20 mouse cellular contexts compared by ENCODE assay signal in the genomic region with DNA sequence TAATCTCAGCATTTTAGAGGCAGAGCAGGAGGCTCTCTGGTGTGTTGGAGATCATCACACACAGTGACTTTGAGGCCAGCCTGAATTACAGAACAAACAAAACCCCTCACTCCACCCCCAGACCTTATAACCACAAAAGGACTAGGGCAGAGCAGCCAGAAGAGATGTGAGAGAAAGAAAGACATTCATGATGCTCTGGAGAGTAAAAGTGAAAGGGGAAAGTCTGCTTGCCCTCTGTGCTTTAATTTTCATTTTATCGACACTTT. TPM values are rescaled to one million over a fixed set of nuclear protein-coding genes. Genes with fewer than 3 reads are reported as not detected.
DNase-seq lines count a peak whose midpoint lies in the region; ATAC-seq and TF ChIP-seq lines count a peak whose summit lies in the region.
"Had no signal": no experiment of that assay in that cellular context is flagged by ENCODE, and none has a peak within 500 bp of the region (broad histone marks: within the 10 kb centered on the region; RNA-seq: fewer than 3 reads in every experiment).

No protein-coding gene starts in this region.

- no peak overlapping the region for H3K4me2 ChIP-seq in heart, postnatal 0 days (ENCODE audit: low read depth, low read length)
- H3K4me2 ChIP-seq in heart, embryonic 11.5 days, result no peak overlapping the region
- peak overlapping the region; percentile 45 for H3K4me2 ChIP-seq in liver, embryonic 14.5 days (ENCODE audit: low read depth)
- H3K4me2 ChIP-seq: neural tube, embryonic 12.5 days had no signal

- 84% methylated on average over 1 of the region's 1 CpGs for WGBS in heart, postnatal 0 days
- 98% methylated on average over 1 of the region's 1 CpGs for WGBS in heart, embryonic 11.5 days (ENCODE audit: insufficient replicate concordance)
- WGBS in spleen, adult 2 months, result 6% methylated on average over 1 of the region's 1 CpGs
- WGBS in liver, embryonic 14.5 days (ENCODE audit: insufficient replicate concordance), result 72% methylated on average over 1 of the region's 1 CpGs

- H3K4me1 ChIP-seq in heart, postnatal 0 days (ENCODE audit: control insufficient read depth, insufficient read depth), result peaks cover 10% of the 10 kb centered on the region
- peaks cover 5% of the 10 kb centered on the region for H3K4me1 ChIP-seq in heart, embryonic 11.5 days (ENCODE audit: control insufficient read depth, insufficient read depth, low read length)
- peaks cover 13% of the 10 kb centered on the region; the same call in 1 of the 2 replicates for H3K4me1 ChIP-seq in spleen, adult 2 months (ENCODE audit: control insufficient read depth, insufficient read depth, insufficient read length)
- peaks cover 0 to 28% of the 10 kb centered on the region in 2 experiments; a peak in 2 of 4 replicates for H3K4me1 ChIP-seq in liver, embryonic 14.5 days (replicated peaks; ENCODE audit: control insufficient read depth in 2 of 2, insufficient read depth in 2 of 2, low read length in 1 of 2)
- H3K4me1 ChIP-seq: neural tube, embryonic 12.5 days had no signal

- H3K27ac ChIP-seq in heart, postnatal 0 days (ENCODE audit: low read depth), result peak overlapping the region; percentile 20; the same call in 1 of the 2 replicates
- H3K27ac ChIP-seq in heart, embryonic 11.5 days (ENCODE audit: low read depth, low read length), result no peak overlapping the region
- peak overlapping the region; percentile 91 for H3K27ac ChIP-seq in spleen, adult 2 months (ENCODE audit: insufficient read depth, low read length)
- no peak overlapping the region for H3K27ac ChIP-seq in liver, embryonic 14.5 days
- H3K27ac ChIP-seq: embryonic facial prominence, embryonic 10.5 days; neural tube, embryonic 12.5 days had no signal

- TF ChIP-seq POLR2A in spleen, adult 2 months (IDR thresholded peaks at IDR 0.05; ENCODE audit: low read depth, low read length), result no peak

- ATAC-seq in heart, postnatal 0 days (ENCODE audit: insufficient read depth, low read depth), result no peak
- no peak for ATAC-seq in heart, embryonic 11.5 days (replicated peaks; ENCODE audit: insufficient number of reproducible peaks, low FRiP score, low TSS enrichment)
- no peak for ATAC-seq in liver, embryonic 14.5 days (ENCODE audit: insufficient read depth)
- ATAC-seq: forebrain, embryonic 16.5 days; midbrain, embryonic 16.5 days had no signal

- TF ChIP-seq EP300 in heart, postnatal 0 days (IDR thresholded peaks at IDR 0.05; ENCODE audit: low read depth), result no peak
- no peak for TF ChIP-seq EP300 in liver, embryonic 14.5 days (IDR thresholded peaks at IDR 0.05; ENCODE audit: low read depth)

- no peak overlapping the region for H3K4me3 ChIP-seq in heart, postnatal 0 days (ENCODE audit: low read depth, low read length)
- no peak overlapping the region for H3K4me3 ChIP-seq in heart, embryonic 11.5 days (ENCODE audit: low read depth, low read length)
- H3K4me3 ChIP-seq in spleen, adult 2 months (ENCODE audit: extremely low read depth, insufficient read depth, insufficient read length), result peak overlapping the region; percentile 36; the same call in 1 of the 2 replicates
- no peak overlapping the region for H3K4me3 ChIP-seq in liver, embryonic 14.5 days (ENCODE audit: insufficient read depth in 1 of 2, low read depth in 2 of 2, low read length in 2 of 2)
- H3K4me3 ChIP-seq: embryonic facial prominence, embryonic 10.5 days; neural tube, embryonic 12.5 days had no signal

- no peak for TF ChIP-seq CTCF in heart, postnatal 0 days (IDR thresholded peaks at IDR 0.05; ENCODE audit: low read depth)
- no peak for TF ChIP-seq CTCF in spleen, adult 2 months (IDR thresholded peaks at IDR 0.05; ENCODE audit: extremely low read depth, insufficient read depth, insufficient read length, insufficient replicate concordance)
- no peak for TF ChIP-seq CTCF in liver, embryonic 14.5 days (IDR thresholded peaks at IDR 0.05; ENCODE audit: low read depth)

- no peaks in the 10 kb centered on the region for H3K27me3 ChIP-seq in heart, postnatal 0 days (ENCODE audit: control insufficient read depth, insufficient read depth, low read length)
- no peaks in the 10 kb centered on the region for H3K27me3 ChIP-seq in heart, embryonic 11.5 days (ENCODE audit: control insufficient read depth, insufficient read depth, low read length)
- no peaks in the 10 kb centered on the region for H3K27me3 ChIP-seq in spleen, adult 2 months (ENCODE audit: control insufficient read depth, insufficient read depth, low read length)
- H3K27me3 ChIP-seq in liver, embryonic 14.5 days (ENCODE audit: control insufficient read depth, insufficient read depth, low read length), result no peaks in the 10 kb centered on the region
- H3K27me3 ChIP-seq: neural tube, embryonic 12.5 days had no signal

- no peak overlapping the region for H3K9ac ChIP-seq in heart, postnatal 0 days (replicated peaks; ENCODE audit: low read depth, low read length)
- H3K9ac ChIP-seq in heart, embryonic 11.5 days (ENCODE audit: low read depth, low read length), result no peak overlapping the region
- no peak overlapping the region for H3K9ac ChIP-seq in liver, embryonic 14.5 days (replicated peaks)
- H3K9ac ChIP-seq: neural tube, embryonic 12.5 days had no signal

- no peaks in the 10 kb centered on the region for H3K9me3 ChIP-seq in heart, postnatal 0 days (replicated peaks; ENCODE audit: control insufficient read depth, low read length)
- no peaks in the 10 kb centered on the region for H3K9me3 ChIP-seq in heart, embryonic 11.5 days (replicated peaks; ENCODE audit: control insufficient read depth, low read length)
- no peaks in the 10 kb centered on the region for H3K9me3 ChIP-seq in liver, embryonic 14.5 days (ENCODE audit: control insufficient read depth, low read length)
- H3K9me3 ChIP-seq: embryonic facial prominence, embryonic 10.5 days; neural tube, embryonic 12.5 days had no signal

- no peak for DNase-seq in heart, postnatal 0 days (ENCODE audit: low spot score)
- DNase-seq in spleen, adult 2 months (ENCODE audit: low read depth in 1 of 2, low spot score in 2 of 2), result no peak
- DNase-seq in spleen, postnatal 4 days (ENCODE audit: low spot score in 2 of 2), result no peak
- DNase-seq in liver, embryonic 14.5 days (ENCODE audit: low read depth in 3 of 3, low spot score in 3 of 3), result no peak
- DNase-seq in right cerebral cortex, postnatal 10 days (ENCODE audit: low spot score in 2 of 2), result no peak
- DNase-seq in cerebellum, adult 11-12 months, result no peak
- DNase-seq: adrenal gland, postnatal 14 days; cerebellum, postnatal 14 days; gastrocnemius, postnatal 14 days; heart, postnatal 36 days; kidney, postnatal 36 days; layer of hippocampus, postnatal 36 days; left cerebral cortex, postnatal 4 days; lung, adult 2 months had no signal

- H3K36me3 ChIP-seq in heart, postnatal 0 days (replicated peaks; ENCODE audit: control insufficient read depth, insufficient read depth, low read length), result no peaks in the 10 kb centered on the region
- H3K36me3 ChIP-seq in heart, embryonic 11.5 days (ENCODE audit: control insufficient read depth, insufficient read depth, low read length), result 0 out of 2 replicates have a peak, but pooled peaks cover 4% of the 10 kb centered on the region
- H3K36me3 ChIP-seq in spleen, adult 2 months (ENCODE audit: control insufficient read depth, insufficient read depth, low read length), result peaks cover 1% of the 10 kb centered on the region
- H3K36me3 ChIP-seq in liver, embryonic 14.5 days (replicated peaks; ENCODE audit: control insufficient read depth, insufficient read depth, low read depth), result no peaks in the 10 kb centered on the region

RNA-seq across cellular contexts. Expression of a gene that starts 0.7 kb away (rescaled TPM):
- total RNA-seq in heart, postnatal 0 days (2014; rRNA removed; ENCODE audit: low replicate concordance), result 0.62 and 0.84 TPM in 2 replicates
- polyA plus RNA-seq in heart, postnatal 0 days (2015; fragmentation: Nextera tagmentation; extraction: Ambion mirVana), result 0.36 and 0.54 TPM in 2 replicates
- 0.54 and 0.99 TPM in 2 replicates for polyA plus RNA-seq in heart, embryonic 11.5 days (2014; fragmentation: Nextera tagmentation; extraction: Ambion mirVana)
- polyA plus RNA-seq in spleen, adult 2 months (2012; rRNA removed), result 56.7 and 57.3 TPM in 2 replicates
- polyA plus RNA-seq in liver, embryonic 14.5 days (2012; rRNA removed), result 8.4 and 9.7 TPM in 2 replicates
- polyA plus RNA-seq in liver, embryonic 14.5 days (2014; fragmentation: Nextera tagmentation; extraction: Ambion mirVana), result 7.7 and 7.8 TPM in 2 replicates
- polyA plus RNA-seq: embryonic facial prominence, embryonic 10.5 days; erythroblast, embryonic 14.5 days; midbrain, embryonic 16.5 days; neural tube, embryonic 12.5 days had no signal

RNA-seq across cellular contexts. Expression of a gene that starts 6.1 kb away (rescaled TPM):
- total RNA-seq in heart, postnatal 0 days (2014; rRNA removed; ENCODE audit: low replicate concordance), result not detected in 2 replicates
- 0.14 and 0.19 TPM in 2 replicates for polyA plus RNA-seq in heart, postnatal 0 days (2015; fragmentation: Nextera tagmentation; extraction: Ambion mirVana)
- polyA plus RNA-seq in heart, embryonic 11.5 days (2014; fragmentation: Nextera tagmentation; extraction: Ambion mirVana), result 0.41 and 1.4 TPM in 2 replicates
- 12.2 and 13.9 TPM in 2 replicates for polyA plus RNA-seq in spleen, adult 2 months (2012; rRNA removed)
- polyA plus RNA-seq in liver, embryonic 14.5 days (2012; rRNA removed), result 0.31 and 0.44 TPM in 2 replicates
- polyA plus RNA-seq in liver, embryonic 14.5 days (2014; fragmentation: Nextera tagmentation; extraction: Ambion mirVana), result 0.59 and 0.63 TPM in 2 replicates
- total RNA-seq: adrenal gland, postnatal 14 days; left cerebral cortex, postnatal 4 days had no signal

RNA-seq across cellular contexts. Expression of a gene that starts 6.2 kb away (rescaled TPM):
- total RNA-seq in heart, postnatal 0 days (2014; rRNA removed; ENCODE audit: low replicate concordance), result 2.0 and 2.1 TPM in 2 replicates
- 2.5 TPM in 2 replicates for polyA plus RNA-seq in heart, postnatal 0 days (2015; fragmentation: Nextera tagmentation; extraction: Ambion mirVana)
- 1.00 and 2.9 TPM in 2 replicates for polyA plus RNA-seq in heart, embryonic 11.5 days (2014; fragmentation: Nextera tagmentation; extraction: Ambion mirVana)
- polyA plus RNA-seq in spleen, adult 2 months (2012; rRNA removed), result 22.0 and 25.1 TPM in 2 replicates
- polyA plus RNA-seq in liver, embryonic 14.5 days (2012; rRNA removed), result 2.4 and 3.9 TPM in 2 replicates
- 4.2 TPM in 2 replicates for polyA plus RNA-seq in liver, embryonic 14.5 days (2014; fragmentation: Nextera tagmentation; extraction: Ambion mirVana)

RNA-seq across cellular contexts. Expression of a gene that starts 20.4 kb away (rescaled TPM):
- total RNA-seq in heart, postnatal 0 days (2014; rRNA removed; ENCODE audit: low replicate concordance), result not detected in 2 replicates
- polyA plus RNA-seq in heart, postnatal 0 days (2015; fragmentation: Nextera tagmentation; extraction: Ambion mirVana), result 0.07 TPM in 1 of 2 replicates, not detected in the other
- 0.23 and 0.31 TPM in 2 replicates for polyA plus RNA-seq in heart, embryonic 11.5 days (2014; fragmentation: Nextera tagmentation; extraction: Ambion mirVana)
- polyA plus RNA-seq in spleen, adult 2 months (2012; rRNA removed), result not detected in 2 replicates
- polyA plus RNA-seq in liver, embryonic 14.5 days (2012; rRNA removed), result 0.01 and 0.02 TPM in 2 replicates
- polyA plus RNA-seq in liver, embryonic 14.5 days (2014; fragmentation: Nextera tagmentation; extraction: Ambion mirVana), result not detected in 2 replicates
- total RNA-seq: gastrocnemius, postnatal 14 days; heart, postnatal 36 days had no signal
- polyA plus RNA-seq: erythroblast, embryonic 14.5 days had no signal

Comparison
In these comparisons a context has a peak if more than half of its experiments do, and no peak if none do; other contexts are left out.
1. H3K27ac ChIP-seq: peak in heart, postnatal 0 days (single experiment) and spleen, adult 2 months (single experiment); none in heart, embryonic 11.5 days (single experiment) and liver, embryonic 14.5 days (single experiment).